ENCODE assay signal across 10 mouse cellular contexts in the genomic region with DNA sequence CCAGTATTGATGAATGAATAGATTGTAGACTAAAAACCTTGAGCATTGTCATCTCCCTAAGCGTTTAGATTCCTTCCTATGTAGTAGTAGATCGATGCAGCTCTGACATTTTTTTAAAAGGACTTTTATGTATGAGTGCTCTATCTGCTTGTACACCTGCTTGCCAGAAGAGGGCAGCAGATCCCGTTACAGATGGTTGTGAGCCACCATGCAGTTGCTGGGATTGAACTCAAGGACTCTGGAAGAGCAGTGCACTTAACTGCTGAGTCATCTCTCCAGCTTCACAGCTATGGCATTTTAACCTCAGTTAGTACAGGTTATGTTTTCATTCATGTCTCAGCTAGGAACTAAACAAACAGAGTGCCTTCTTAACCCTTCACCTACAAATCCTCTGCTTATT. TPM values are rescaled to one million over a fixed set of nuclear protein-coding genes. Genes with fewer than 3 reads are reported as not detected.
A peak's percentile ranks its signal among the peaks of the same experiment; 100 is the strongest.
DNase-seq lines count a peak whose midpoint lies in the region; ATAC-seq and TF ChIP-seq lines count a peak whose summit lies in the region.
"Had no signal": no experiment of that assay in that cellular context is flagged by ENCODE, and none has a peak within 500 bp of the region (broad histone marks: within the 10 kb centered on the region; RNA-seq: fewer than 3 reads in every experiment).

No protein-coding gene starts in this region.

- H3K36me3 ChIP-seq in spleen, adult 2 months (ENCODE audit: control insufficient read depth, insufficient read depth, low read length), result no peaks in the 10 kb centered on the region
- H3K36me3 ChIP-seq: embryonic facial prominence, embryonic 15.5 days; limb, embryonic 13.5 days had no signal

- H3K27me3 ChIP-seq in spleen, adult 2 months (ENCODE audit: control insufficient read depth, insufficient read depth, low read length), result no peaks in the 10 kb centered on the region
- H3K27me3 ChIP-seq: embryonic facial prominence, embryonic 15.5 days had no signal

- WGBS in spleen, adult 2 months, result 41% methylated on average over 3 of the region's 3 CpGs

- peak; percentile 12 for DNase-seq in heart, postnatal 4 days
- no peak for DNase-seq in heart, postnatal 25 days (ENCODE audit: low spot score)
- peak in 1 of 2 experiments; percentile 3 for DNase-seq in spleen, adult 2 months (ENCODE audit: low read depth in 1 of 2, low spot score in 2 of 2)
- DNase-seq in spleen, adult 12 weeks (ENCODE audit: low spot score), result no peak
- DNase-seq in adrenal gland, postnatal 25 days, result peak; percentile 8
- DNase-seq in naive thymus-derived CD4-positive, alpha-beta T cell, adult 2 months (ENCODE audit: low read depth), result peak; percentile 51
- DNase-seq in urinary bladder, adult 2 months (ENCODE audit: low spot score), result no peak

- peak; percentile 56 for ATAC-seq in granulocyte monocyte progenitor cell, adult 5-6 weeks (replicated peaks; ENCODE audit: poor library complexity, severe bottlenecking)

- no peak overlapping the region for H3K27ac ChIP-seq in spleen, adult 2 months (ENCODE audit: insufficient read depth, low read length)
- H3K27ac ChIP-seq: embryonic facial prominence, embryonic 15.5 days; limb, embryonic 13.5 days had no signal

- no peak for TF ChIP-seq POLR2A in spleen, adult 2 months (IDR thresholded peaks at IDR 0.05; ENCODE audit: low read depth, low read length)

- TF ChIP-seq CTCF in spleen, adult 2 months (IDR thresholded peaks at IDR 0.05; ENCODE audit: extremely low read depth, insufficient read depth, insufficient read length, insufficient replicate concordance), result peak; percentile 25; the same call in 1 of the 2 replicates

- H3K4me3 ChIP-seq in spleen, adult 2 months (ENCODE audit: extremely low read depth, insufficient read depth, insufficient read length), result no peak overlapping the region
- H3K4me3 ChIP-seq: embryonic facial prominence, embryonic 15.5 days; limb, embryonic 13.5 days had no signal

- H3K4me1 ChIP-seq in spleen, adult 2 months (ENCODE audit: control insufficient read depth, insufficient read depth, insufficient read length), result no peaks in the 10 kb centered on the region
- H3K4me1 ChIP-seq: embryonic facial prominence, embryonic 15.5 days; limb, embryonic 13.5 days had no signal

- intact Hi-C loops in heart, postnatal 25 days (cut with DNase I), result loop anchor here (1.0 kb wide), 1 partner anchor 211 kb away; no protein-coding TSS in a partner anchor

RNA-seq across cellular contexts. Expression of gene Rragb, which starts 15.5 kb away (rescaled TPM):
- total RNA-seq in heart, postnatal 4 days (2021), result 1 to 10 TPM; 2.7 to 3.4 TPM
- 1 to 10 TPM; 3.2 to 4.0 TPM for total RNA-seq in heart, postnatal 25 days (2021)
- polyA plus RNA-seq in spleen, adult 2 months (2012; rRNA removed), result 2.9 and 3.8 TPM in 2 replicates
- total RNA-seq in adrenal gland, postnatal 25 days (2021), result 5.2 and 10.4 TPM in 2 replicates
- total RNA-seq in granulocyte monocyte progenitor cell, adult 5-6 weeks (2014; fragmentation: Nextera tagmentation), result 3.4 and 6.0 TPM in 2 replicates
- total RNA-seq in granulocyte monocyte progenitor cell, adult 5-6 weeks (2017), result 1.3 and 8.5 TPM in 2 replicates
- polyA plus RNA-seq in urinary bladder, adult 2 months (2012; rRNA removed), result 6.5 and 7.7 TPM in 2 replicates

RNA-seq across cellular contexts. Expression of gene Foxr2, which starts 36.7 kb away (rescaled TPM):
- total RNA-seq in heart, postnatal 4 days (2021), result not detected
- not detected for total RNA-seq in heart, postnatal 25 days (2021)
- not detected in 2 replicates for polyA plus RNA-seq in spleen, adult 2 months (2012; rRNA removed)
- not detected in 2 replicates for total RNA-seq in adrenal gland, postnatal 25 days (2021)
- total RNA-seq in granulocyte monocyte progenitor cell, adult 5-6 weeks (2014; fragmentation: Nextera tagmentation), result not detected in 2 replicates
- total RNA-seq in granulocyte monocyte progenitor cell, adult 5-6 weeks (2017), result not detected in 2 replicates
- 0.04 and 0.08 TPM in 2 replicates for polyA plus RNA-seq in urinary bladder, adult 2 months (2012; rRNA removed)
- polyA plus RNA-seq: embryonic facial prominence, embryonic 15.5 days; limb, embryonic 13.5 days had no signal

Comparison
In these comparisons a context has a peak if more than half of its experiments do, and no peak if none do; other contexts are left out.
1. DNase-seq: peak in heart, postnatal 4 days (single experiment), adrenal gland, postnatal 25 days (single experiment) and naive thymus-derived CD4-positive, alpha-beta T cell, adult 2 months (single experiment); none in heart, postnatal 25 days (single experiment), spleen, adult 12 weeks (single experiment) and urinary bladder, adult 2 months (single experiment).